Mouse (Mus musculus) spleen, adult 2 months (tissue): ENCODE results near the gene Olfr750. TPM values are rescaled to one million over a fixed set of nuclear protein-coding genes. Genes with fewer than 3 reads are reported as not detected.

Source experiments
- DNase-seq, 2 experiments: peaks; one replicate each; pipeline versions ENCODE4 v3.0.0 to v3.0.0-alpha.2; 2012 to 2021; ENCODE audit warnings: low spot score in 2 of 2, low read depth in 1 of 2
- H3K27ac ChIP-seq: fragments of 200-500 bp; 2 replicates; pipeline ENCODE4 v1.5.1; 2012; ENCODE audit warnings: low read length, inconsistent platforms; ENCODE audit not compliant: insufficient read depth
- H3K27me3 ChIP-seq: fragments of 200-500 bp; 2 replicates; pipeline ENCODE4 v1.6.1; 2012; ENCODE audit warnings: mild to moderate bottlenecking, moderate library complexity, low read length, inconsistent platforms; ENCODE audit not compliant: control insufficient read depth, insufficient read depth
- H3K36me3 ChIP-seq: fragments of 200-500 bp; 2 replicates; pipeline ENCODE4 v1.6.1; 2012; ENCODE audit warnings: mild to moderate bottlenecking, low read length, inconsistent platforms; ENCODE audit not compliant: control insufficient read depth, insufficient read depth
- H3K4me1 ChIP-seq: fragments of 200-500 bp; 2 replicates; pipeline ENCODE4 v1.6.1; 2011; ENCODE audit warnings: inconsistent platforms; ENCODE audit not compliant: control insufficient read depth, insufficient read depth, insufficient read length
- H3K4me3 ChIP-seq: fragments of 200-500 bp; 2 replicates; pipeline ENCODE4 v1.5.1; 2011; ENCODE audit warnings: mild to moderate bottlenecking, inconsistent platforms; ENCODE audit not compliant: insufficient read depth, insufficient read length; ENCODE audit errors: extremely low read depth
- CTCF ChIP-seq: fragments of 200-500 bp; IDR thresholded peaks from 2 replicates; pipeline ENCODE4 v1.5.1; 2011; ENCODE audit warnings: mild to moderate bottlenecking, inconsistent platforms; ENCODE audit not compliant: insufficient read depth, insufficient read length, insufficient replicate concordance; ENCODE audit errors: extremely low read depth
- POLR2A ChIP-seq: fragments of 200-500 bp; IDR thresholded peaks from 2 replicates; pipeline ENCODE4 v1.6.1; 2011; ENCODE audit warnings: low read depth, low read length, inconsistent platforms
- WGBS: fragments of 180-500 bp; shearing (Covaris S2); methylation state at CpG from one replicate; pipeline ENCODE4 v1.1.7; 2018; 5-methylcytosine and 5-hydroxymethylcytosine counted together
- polyA plus RNA-seq: library from polyadenylated mRNA; depleted of rRNA; stranded (reverse); fragments of >200 nt; gene quantifications from 2 replicates; pipeline ENCODE4 v1.2.3, GENCODE M21; 2012; rRNA removed

Gene Olfr750
- not detected in 2 replicates for polyA plus RNA-seq

- H3K27me3 ChIP-seq, result no peaks in the 10 kb centered on the region
- no peak within 1 kb of the TSS for H3K27ac ChIP-seq
- no peaks in the 10 kb centered on the region for H3K4me1 ChIP-seq
- no peak within 1 kb of the TSS for H3K4me3 ChIP-seq
- WGBS, result 89% methylated on average over 3 of the region's 3 CpGs
- no peaks in the 10 kb centered on the region for H3K36me3 ChIP-seq
- DNase-seq, result no peak
- TF ChIP-seq POLR2A (no peak), CTCF (no peak)
Measured at GRCm38 (mm10) chr14:51074335-51074734, at the start of gene Olfr750. TSS of gene Olfr750 (minus strand) at chr14:51074435.

- Histone ChIP-seq H3K27ac (no peak within 1 kb of the TSS), H3K4me3 (no peak within 1 kb of the TSS)
Measured at GRCm38 (mm10) chr14:51113916-51114560, 39.8 kb upstream of the Olfr750 start, which contains the start of gene Eddm3b. TSS of gene Eddm3b (plus strand) at chr14:51114426.

GRCm38 (mm10) chr14:51113476-51113875, 39.2 kb upstream of the Olfr750 start:
- Histone ChIP-seq H3K36me3 (no peaks in the 10 kb centered on the region), H3K4me3 (no peak overlapping the region), H3K27me3 (no peaks in the 10 kb centered on the region), H3K4me1 (no peaks in the 10 kb centered on the region), H3K27ac (no peak overlapping the region)
- TF ChIP-seq CTCF (no peak), POLR2A (no peak)
- DNase-seq, result no peak
- 80% methylated on average over 9 of the region's 9 CpGs for WGBS

More at GRCm38 (mm10) chr14:51113916-51114560, 39.8 kb upstream of the Olfr750 start, which contains the start of gene Eddm3b:
- DNase-seq, result no peak
- no peak for TF ChIP-seq CTCF
- no peak for TF ChIP-seq POLR2A
- WGBS, result 80% methylated on average over 12 of the region's 12 CpGs
- Histone ChIP-seq H3K36me3 (no peaks in the 10 kb centered on the region), H3K27me3 (no peaks in the 10 kb centered on the region), H3K4me1 (no peaks in the 10 kb centered on the region)

- no peak overlapping the region for H3K27ac ChIP-seq
- no peaks in the 10 kb centered on the region for H3K36me3 ChIP-seq
- 50% methylated on average over 3 of the region's 3 CpGs for WGBS
- TF ChIP-seq POLR2A (no peak), CTCF (no peak)
- no peak for DNase-seq
- H3K4me3 ChIP-seq, result no peak overlapping the region
- no peaks in the 10 kb centered on the region for H3K27me3 ChIP-seq
- no peaks in the 10 kb centered on the region for H3K4me1 ChIP-seq
Measured at GRCm38 (mm10) chr14:51111966-51112365, 37.7 kb upstream of the Olfr750 start.

- Histone ChIP-seq H3K4me3 (no peak overlapping the region), H3K27ac (no peak overlapping the region), H3K4me1 (no peaks in the 10 kb centered on the region; the same call in 1 of the 2 replicates), H3K27me3 (no peaks in the 10 kb centered on the region), H3K36me3 (no peaks in the 10 kb centered on the region)
- no peak for DNase-seq
- no peak for TF ChIP-seq CTCF
- no peak for TF ChIP-seq POLR2A
Measured at GRCm38 (mm10) chr14:51106449-51106967, 32.3 kb upstream of the Olfr750 start.

GRCm38 (mm10) chr14:51104366-51104765, 30.1 kb upstream of the Olfr750 start:
- no peak overlapping the region for H3K27ac ChIP-seq
- WGBS, result 88% methylated on average over 2 of the region's 2 CpGs
- H3K4me3 ChIP-seq, result no peak overlapping the region
- no peak for TF ChIP-seq CTCF
- TF ChIP-seq POLR2A, result no peak
- no peaks in the 10 kb centered on the region for H3K27me3 ChIP-seq
- no peaks in the 10 kb centered on the region; the same call in 1 of the 2 replicates for H3K4me1 ChIP-seq
- no peaks in the 10 kb centered on the region for H3K36me3 ChIP-seq
- no peak for DNase-seq

GRCm38 (mm10) chr14:51103217-51103616, 29.0 kb upstream of the Olfr750 start:
- DNase-seq, result peak in 1 of 2 experiments; percentile 76
- no peak for TF ChIP-seq POLR2A
- TF ChIP-seq CTCF, result peak; percentile 83; the same call in 1 of the 2 replicates
- H3K36me3 ChIP-seq, result no peaks in the 10 kb centered on the region
- H3K27me3 ChIP-seq, result no peaks in the 10 kb centered on the region
- no peaks in the 10 kb centered on the region; the same call in 1 of the 2 replicates for H3K4me1 ChIP-seq
- no peak overlapping the region for H3K4me3 ChIP-seq
- 90% methylated on average over 3 of the region's 3 CpGs for WGBS
- no peak overlapping the region for H3K27ac ChIP-seq
